ENCODE assay signal across 8 mouse cellular contexts in genomic region chr7:27132588-27132987, GRCm38 (mm10). TPM values are rescaled to one million over a fixed set of nuclear protein-coding genes. Genes with fewer than 3 reads are reported as not detected.
DNase-seq lines count a peak whose midpoint lies in the region; ATAC-seq and TF ChIP-seq lines count a peak whose summit lies in the region.

No protein-coding gene starts in this region.

- H3K9ac ChIP-seq in hindbrain, embryonic 11.5 days (ENCODE audit: low read depth, low read length): no peak overlapping the region
- no peak overlapping the region for H3K9ac ChIP-seq in hindbrain, embryonic 16.5 days (ENCODE audit: low read depth, low read length)
- H3K9ac ChIP-seq in forebrain, embryonic 14.5 days (ENCODE audit: low read length): no peak overlapping the region
- no peak overlapping the region for H3K9ac ChIP-seq in midbrain, postnatal 0 days (replicated peaks; ENCODE audit: low read length, poor library complexity, severe bottlenecking)

- DNase-seq in hindbrain, embryonic 11.5 days (ENCODE audit: low spot score): peak; percentile 68
- DNase-seq in brain, adult 2 months (ENCODE audit: low read depth, low spot score): peak; percentile 81
- DNase-seq in forebrain, embryonic 14.5 days (ENCODE audit: low spot score): peak; percentile 68
- DNase-seq in kidney, postnatal 10 days: peak; percentile 83
- DNase-seq in midbrain, postnatal 0 days (ENCODE audit: low spot score): peak; percentile 77

- no peak overlapping the region for H3K27ac ChIP-seq in hindbrain, embryonic 11.5 days (ENCODE audit: low read depth, low read length)
- H3K27ac ChIP-seq in hindbrain, embryonic 16.5 days (ENCODE audit: low read depth, low read length): no peak overlapping the region
- H3K27ac ChIP-seq in forebrain, embryonic 14.5 days (ENCODE audit: low read depth, low read length): no peak overlapping the region
- no peak overlapping the region for H3K27ac ChIP-seq in midbrain, postnatal 0 days (ENCODE audit: low read depth, low read length)

- 17% methylated on average over 10 of the region's 10 CpGs for WGBS in hindbrain, embryonic 11.5 days
- WGBS in hindbrain, embryonic 16.5 days: 19% methylated on average over 10 of the region's 10 CpGs
- WGBS in forebrain, embryonic 14.5 days: 13% methylated on average over 10 of the region's 10 CpGs
- WGBS in midbrain, postnatal 0 days: 15% methylated on average over 10 of the region's 10 CpGs

- no peak overlapping the region for H3K4me3 ChIP-seq in hindbrain, embryonic 11.5 days (ENCODE audit: low read depth, low read length)
- no peak overlapping the region for H3K4me3 ChIP-seq in hindbrain, embryonic 16.5 days (ENCODE audit: low read length)
- peak overlapping the region; percentile 39; the same call in 1 of the 2 replicates for H3K4me3 ChIP-seq in E14TG2a.4 (replicated peaks; ENCODE audit: low read length)
- no peak overlapping the region for H3K4me3 ChIP-seq in forebrain, embryonic 14.5 days (ENCODE audit: low read depth, low read length)
- no peak overlapping the region for H3K4me3 ChIP-seq in midbrain, postnatal 0 days (ENCODE audit: low read depth, low read length)

- H3K9me3 ChIP-seq in hindbrain, embryonic 11.5 days (ENCODE audit: control insufficient read depth, low read length): no peaks in the 10 kb centered on the region
- H3K9me3 ChIP-seq in hindbrain, embryonic 16.5 days (ENCODE audit: control insufficient read depth, low read length): no peaks in the 10 kb centered on the region
- H3K9me3 ChIP-seq in E14TG2a.4 (ENCODE audit: low read length): peaks cover 6% of the 10 kb centered on the region
- H3K9me3 ChIP-seq in forebrain, embryonic 14.5 days (replicated peaks; ENCODE audit: control insufficient read depth, low read length): no peaks in the 10 kb centered on the region
- H3K9me3 ChIP-seq in midbrain, postnatal 0 days (ENCODE audit: low read length): no peaks in the 10 kb centered on the region

- peak; percentile 40 for TF ChIP-seq CTCF in E14TG2a.4 (conservative IDR thresholded peaks at IDR 0.05; ENCODE audit: low read length)
- TF ChIP-seq CTCF in midbrain, postnatal 0 days (IDR thresholded peaks at IDR 0.05): peak; percentile 61

- no peak for ATAC-seq in hindbrain, embryonic 11.5 days (ENCODE audit: low FRiP score)
- no peak for ATAC-seq in hindbrain, embryonic 16.5 days
- no peak for ATAC-seq in forebrain, embryonic 14.5 days
- ATAC-seq in midbrain, postnatal 0 days (ENCODE audit: low FRiP score): no peak
- ATAC-seq in activated CD4-positive, CD25-positive, alpha-beta regulatory T cell, adult 4 months: no peak

- H3K4me2 ChIP-seq in hindbrain, embryonic 11.5 days (replicated peaks; ENCODE audit: low read depth, low read length): no peak overlapping the region
- H3K4me2 ChIP-seq in hindbrain, embryonic 16.5 days (ENCODE audit: low read length): no peak overlapping the region
- H3K4me2 ChIP-seq in forebrain, embryonic 14.5 days (ENCODE audit: low read length): no peak overlapping the region
- H3K4me2 ChIP-seq in midbrain, postnatal 0 days (ENCODE audit: low read depth, low read length, poor library complexity, severe bottlenecking): no peak overlapping the region

- no peaks in the 10 kb centered on the region for H3K4me1 ChIP-seq in hindbrain, embryonic 11.5 days (replicated peaks; ENCODE audit: control insufficient read depth, insufficient read depth, low read length)
- H3K4me1 ChIP-seq in hindbrain, embryonic 16.5 days (ENCODE audit: control insufficient read depth, insufficient read depth, low read depth, low read length): no peaks in the 10 kb centered on the region
- H3K4me1 ChIP-seq in E14TG2a.4 (replicated peaks; ENCODE audit: low read depth, low read length): peaks cover 39% of the 10 kb centered on the region
- no peaks in the 10 kb centered on the region for H3K4me1 ChIP-seq in forebrain, embryonic 14.5 days (ENCODE audit: control insufficient read depth, insufficient read depth, low read length)
- H3K4me1 ChIP-seq in midbrain, postnatal 0 days (ENCODE audit: insufficient read depth, low read length): no peaks in the 10 kb centered on the region

- no peaks in the 10 kb centered on the region for H3K36me3 ChIP-seq in hindbrain, embryonic 11.5 days (ENCODE audit: control insufficient read depth, insufficient read depth, low read length)
- H3K36me3 ChIP-seq in hindbrain, embryonic 16.5 days (ENCODE audit: control insufficient read depth, insufficient read depth, low read length): no peaks in the 10 kb centered on the region
- H3K36me3 ChIP-seq in E14TG2a.4 (ENCODE audit: insufficient read depth, low read length): no peaks in the 10 kb centered on the region
- no peaks in the 10 kb centered on the region for H3K36me3 ChIP-seq in forebrain, embryonic 14.5 days (ENCODE audit: control insufficient read depth, insufficient read depth, low read length)
- no peaks in the 10 kb centered on the region for H3K36me3 ChIP-seq in midbrain, postnatal 0 days (ENCODE audit: insufficient read depth, low read length)

- H3K27me3 ChIP-seq in hindbrain, embryonic 11.5 days (ENCODE audit: control insufficient read depth, insufficient read depth, low read length): no peaks in the 10 kb centered on the region
- no peaks in the 10 kb centered on the region for H3K27me3 ChIP-seq in hindbrain, embryonic 16.5 days (replicated peaks; ENCODE audit: control insufficient read depth, insufficient read depth, low read length)
- H3K27me3 ChIP-seq in E14TG2a.4 (ENCODE audit: insufficient read depth, low read length): no peaks in the 10 kb centered on the region
- H3K27me3 ChIP-seq in forebrain, embryonic 14.5 days (replicated peaks; ENCODE audit: control insufficient read depth, insufficient read depth, low read length): no peaks in the 10 kb centered on the region
- H3K27me3 ChIP-seq in midbrain, postnatal 0 days (ENCODE audit: insufficient read depth, low read length): no peaks in the 10 kb centered on the region

RNA-seq across cellular contexts. Expression of gene Cyp2f2, which starts 12.9 kb away (rescaled TPM):
- polyA plus RNA-seq in hindbrain, embryonic 11.5 days (2014; fragmentation: Nextera tagmentation; extraction: Ambion mirVana): not detected in 2 replicates
- polyA plus RNA-seq in hindbrain, embryonic 16.5 days (2015; fragmentation: Nextera tagmentation; extraction: Ambion mirVana): 0.16 and 0.34 TPM in 2 replicates
- polyA plus RNA-seq in forebrain, embryonic 14.5 days (2014; fragmentation: Nextera tagmentation; extraction: Ambion mirVana): not detected in 2 replicates
- total RNA-seq in midbrain, postnatal 0 days (2014; rRNA removed): 0.55 and 0.57 TPM in 2 replicates
- 0.32 and 0.39 TPM in 2 replicates for polyA plus RNA-seq in midbrain, postnatal 0 days (2015; fragmentation: Nextera tagmentation; extraction: Ambion mirVana)
- polyA plus RNA-seq in activated CD4-positive, CD25-positive, alpha-beta regulatory T cell, adult 4 months (2017; shearing (Covaris generic)): not detected

RNA-seq across cellular contexts. Expression of gene Cyp2t4, which starts 20.9 kb away (rescaled TPM):
- polyA plus RNA-seq in hindbrain, embryonic 11.5 days (2014; fragmentation: Nextera tagmentation; extraction: Ambion mirVana): 0.11 TPM in 1 of 2 replicates, not detected in the other
- 0.13 and 0.30 TPM in 2 replicates for polyA plus RNA-seq in hindbrain, embryonic 16.5 days (2015; fragmentation: Nextera tagmentation; extraction: Ambion mirVana)
- 0.28 TPM in 1 of 2 replicates, not detected in the other for polyA plus RNA-seq in forebrain, embryonic 14.5 days (2014; fragmentation: Nextera tagmentation; extraction: Ambion mirVana)
- total RNA-seq in midbrain, postnatal 0 days (2014; rRNA removed): not detected in 2 replicates
- 0.29 and 0.30 TPM in 2 replicates for polyA plus RNA-seq in midbrain, postnatal 0 days (2015; fragmentation: Nextera tagmentation; extraction: Ambion mirVana)
- polyA plus RNA-seq in activated CD4-positive, CD25-positive, alpha-beta regulatory T cell, adult 4 months (2017; shearing (Covaris generic)): under 1 TPM in 1 of 2 experiments, not detected in 1; 0.41 TPM

RNA-seq across cellular contexts. Expression of gene Egln2, which starts 34.0 kb away (rescaled TPM):
- 37.2 and 43.2 TPM in 2 replicates for polyA plus RNA-seq in hindbrain, embryonic 11.5 days (2014; fragmentation: Nextera tagmentation; extraction: Ambion mirVana)
- polyA plus RNA-seq in hindbrain, embryonic 16.5 days (2015; fragmentation: Nextera tagmentation; extraction: Ambion mirVana): 92.7 and 102 TPM in 2 replicates
- 42.2 and 54.2 TPM in 2 replicates for polyA plus RNA-seq in forebrain, embryonic 14.5 days (2014; fragmentation: Nextera tagmentation; extraction: Ambion mirVana)
- total RNA-seq in midbrain, postnatal 0 days (2014; rRNA removed): 104 and 116 TPM in 2 replicates
- polyA plus RNA-seq in midbrain, postnatal 0 days (2015; fragmentation: Nextera tagmentation; extraction: Ambion mirVana): 80.7 and 85.6 TPM in 2 replicates
- 10 to 100 TPM; 12.4 to 14.3 TPM for polyA plus RNA-seq in activated CD4-positive, CD25-positive, alpha-beta regulatory T cell, adult 4 months (2017; shearing (Covaris generic))

RNA-seq across cellular contexts. Expression of gene Rab4b, which starts 46.1 kb away (rescaled TPM):
- 68.9 and 75.4 TPM in 2 replicates for polyA plus RNA-seq in hindbrain, embryonic 11.5 days (2014; fragmentation: Nextera tagmentation; extraction: Ambion mirVana)
- 112 and 118 TPM in 2 replicates for polyA plus RNA-seq in hindbrain, embryonic 16.5 days (2015; fragmentation: Nextera tagmentation; extraction: Ambion mirVana)
- polyA plus RNA-seq in forebrain, embryonic 14.5 days (2014; fragmentation: Nextera tagmentation; extraction: Ambion mirVana): 69.8 and 75.8 TPM in 2 replicates
- total RNA-seq in midbrain, postnatal 0 days (2014; rRNA removed): 60.5 and 65.6 TPM in 2 replicates
- 138 and 142 TPM in 2 replicates for polyA plus RNA-seq in midbrain, postnatal 0 days (2015; fragmentation: Nextera tagmentation; extraction: Ambion mirVana)
- polyA plus RNA-seq in activated CD4-positive, CD25-positive, alpha-beta regulatory T cell, adult 4 months (2017; shearing (Covaris generic)): 100 to 1,000 TPM; 126 to 166 TPM

RNA-seq across cellular contexts. Expression of gene Gm21983, which starts 48.3 kb away (rescaled TPM):
- 0.39 TPM in 1 of 2 replicates, not detected in the other for polyA plus RNA-seq in hindbrain, embryonic 11.5 days (2014; fragmentation: Nextera tagmentation; extraction: Ambion mirVana)
- polyA plus RNA-seq in hindbrain, embryonic 16.5 days (2015; fragmentation: Nextera tagmentation; extraction: Ambion mirVana): not detected in 2 replicates
- polyA plus RNA-seq in forebrain, embryonic 14.5 days (2014; fragmentation: Nextera tagmentation; extraction: Ambion mirVana): not detected in 2 replicates
- 2.0 TPM in 1 of 2 replicates, not detected in the other for total RNA-seq in midbrain, postnatal 0 days (2014; rRNA removed)
- polyA plus RNA-seq in midbrain, postnatal 0 days (2015; fragmentation: Nextera tagmentation; extraction: Ambion mirVana): not detected in 2 replicates
- polyA plus RNA-seq in activated CD4-positive, CD25-positive, alpha-beta regulatory T cell, adult 4 months (2017; shearing (Covaris generic)): under 1 TPM in 1 of 2 experiments, not detected in 1; 0.52 TPM
